Mouse (Mus musculus) large intestine, adult 2 months (tissue): ENCODE measurements around the gene Ugt1a6a. TPM values are rescaled to one million over a fixed set of nuclear protein-coding genes. Genes with fewer than 3 reads are reported as not detected.
"Not testable (repeated sequence)": the region's sequence is repeated elsewhere in the genome, so short reads cannot be mapped to it uniquely, and the experiment has no call there.

ENCODE experiments used
- DNase-seq: peaks from one replicate; pipeline ENCODE4 v3.0.0-alpha.2; 2012; ENCODE audit warnings: low read depth, low spot score
- WGBS: fragments of 180-500 bp; shearing (Covaris S2); methylation state at CpG from one replicate; pipeline ENCODE4 v1.1.7; 2018; 5-methylcytosine and 5-hydroxymethylcytosine counted together
- polyA plus RNA-seq: library from polyadenylated mRNA; depleted of rRNA; stranded (reverse); fragments of >200 nt; gene quantifications from 2 replicates; pipeline ENCODE4 v1.2.3, GENCODE M21; 2012

The Ugt1a6a gene
- polyA plus RNA-seq, 1 experiment, result 3.0 TPM

DNA sequence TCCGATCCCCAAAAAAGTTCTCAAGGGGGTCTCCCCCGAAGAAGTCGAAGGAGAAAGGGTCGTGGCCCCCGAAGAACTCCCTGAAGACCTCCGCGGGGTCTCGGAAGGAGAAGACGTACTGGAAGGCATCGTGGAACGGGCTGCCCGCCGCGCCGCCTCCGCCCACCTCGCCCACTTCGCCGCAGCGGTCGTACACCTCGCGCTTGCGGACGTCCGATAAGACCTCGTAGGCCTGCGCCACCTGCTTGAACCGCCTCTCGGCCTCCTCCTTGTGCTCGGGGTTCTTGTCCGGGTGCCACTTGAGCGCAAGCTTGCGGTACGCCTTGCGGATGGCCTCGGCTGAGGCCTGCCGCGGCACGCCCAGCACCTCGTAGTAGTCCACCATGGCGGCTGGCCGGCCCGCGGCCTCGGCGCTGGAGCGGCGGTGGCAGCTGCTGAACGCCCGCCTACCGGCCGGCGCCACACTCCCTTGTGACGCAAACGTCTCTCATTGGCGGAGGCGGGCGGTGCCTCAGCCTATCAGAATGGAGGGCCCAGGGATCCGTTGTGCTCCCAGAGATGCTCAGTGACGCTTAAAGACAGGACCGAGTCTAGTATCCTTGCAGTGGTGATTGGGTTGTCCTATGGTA is 70.8 kb downstream of the Ugt1a6a start, which contains the start of gene Dnajb3:
TSS of gene Dnajb3 (minus strand) at position 489 of the 629 bp plus-strand sequence.
- DNase-seq, result no peak
- WGBS, result 50% methylated on average over 62 of the region's 62 CpGs

DNA sequence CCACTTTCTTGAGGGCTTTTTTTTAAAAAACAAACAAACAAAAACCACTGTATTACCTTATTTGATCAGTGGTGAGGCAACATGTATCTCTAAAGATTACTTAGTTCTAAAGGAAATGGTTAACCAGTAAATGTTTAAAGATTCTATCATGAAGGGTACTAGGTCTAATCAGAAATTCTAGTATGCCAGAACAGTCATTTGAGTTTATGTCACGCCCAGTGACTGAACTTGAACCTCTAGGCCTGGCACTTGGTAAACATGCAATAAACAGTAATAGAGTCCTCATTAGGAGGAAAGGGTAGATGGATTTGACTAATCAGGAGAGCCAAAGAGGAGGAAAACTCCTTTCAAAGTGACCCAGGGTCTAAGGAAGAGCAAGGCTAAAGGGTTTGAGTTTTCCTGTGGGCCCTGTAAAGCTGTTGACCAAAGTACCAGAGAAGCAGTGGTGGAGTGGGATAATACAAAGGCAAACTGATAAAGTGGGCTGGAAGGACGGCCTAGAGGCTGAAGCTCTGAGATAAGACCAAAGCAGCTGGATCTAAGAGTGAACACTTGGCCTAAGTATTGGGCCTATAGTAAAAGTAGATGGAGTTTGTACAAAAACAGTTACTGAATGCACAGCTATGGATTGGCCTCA is 72.4 kb downstream of the Ugt1a6a start:
- no peak for DNase-seq
- 40% methylated on average over 2 of the region's 2 CpGs for WGBS

- DNase-seq, result peak; percentile 98
- WGBS, result 46% methylated on average over 8 of the region's 8 CpGs
Observed at GRCm38 (mm10) chr1:88211812-88212211, 77.2 kb downstream of the Ugt1a6a start, which contains the start of gene Ugt1a1. Ugt1a1 (plus strand) TSS chr1:88211959.

- DNase-seq, result no peak
- 48% methylated on average over 8 of the region's 8 CpGs for WGBS
Observed at GRCm38 (mm10) chr1:88212341-88213045, 77.9 kb downstream of the Ugt1a6a start.

DNA sequence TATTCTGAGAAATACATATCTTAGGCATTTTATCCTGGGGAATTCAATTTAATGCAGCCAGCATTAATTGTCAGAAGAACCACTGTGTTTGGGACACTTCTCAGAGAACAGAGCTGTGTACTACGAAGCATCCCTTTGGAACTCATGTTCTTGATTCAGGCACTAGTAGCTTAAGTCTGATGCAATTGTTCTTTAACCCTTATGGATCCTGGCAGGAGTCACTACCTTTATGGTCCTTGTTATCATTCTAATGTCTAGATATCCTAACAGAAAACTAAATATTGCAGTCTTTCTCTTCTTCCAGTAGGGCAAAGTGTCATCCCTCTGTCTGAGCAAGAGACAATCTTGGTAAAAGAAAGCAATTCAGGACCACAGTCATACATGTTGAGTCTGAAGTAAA is 78.5 kb downstream of the Ugt1a6a start:
- 59% methylated on average over 1 of the region's 1 CpGs for WGBS
- no peak for DNase-seq

GRCm38 (mm10) chr1:88213766-88214461 is 79.3 kb downstream of the Ugt1a6a start:
- WGBS, result 42% methylated on average over 2 of the region's 2 CpGs
- DNase-seq, result peak; percentile 100

- DNase-seq, result no peak
- WGBS, result 69% methylated on average over 2 of the region's 2 CpGs
Observed at GRCm38 (mm10) chr1:88214462-88214952, 79.9 kb downstream of the Ugt1a6a start.

GRCm38 (mm10) chr1:88215466-88216380 is 81.1 kb downstream of the Ugt1a6a start:
- 71% methylated on average over 10 of the region's 10 CpGs for WGBS
- no peak for DNase-seq

- 69% methylated on average over 2 of the region's 2 CpGs for WGBS
- DNase-seq, result no peak
Observed at GRCm38 (mm10) chr1:88216551-88216950, 81.9 kb downstream of the Ugt1a6a start.

GRCm38 (mm10) chr1:88217144-88217543 is 82.5 kb downstream of the Ugt1a6a start:
- WGBS, result 68% methylated on average over 2 of the region's 2 CpGs
- DNase-seq, result no peak

GRCm38 (mm10) chr1:88217576-88217975 is 83.0 kb downstream of the Ugt1a6a start:
- DNase-seq, result no peak
- WGBS, result 36% methylated on average over 3 of the region's 3 CpGs

DNA sequence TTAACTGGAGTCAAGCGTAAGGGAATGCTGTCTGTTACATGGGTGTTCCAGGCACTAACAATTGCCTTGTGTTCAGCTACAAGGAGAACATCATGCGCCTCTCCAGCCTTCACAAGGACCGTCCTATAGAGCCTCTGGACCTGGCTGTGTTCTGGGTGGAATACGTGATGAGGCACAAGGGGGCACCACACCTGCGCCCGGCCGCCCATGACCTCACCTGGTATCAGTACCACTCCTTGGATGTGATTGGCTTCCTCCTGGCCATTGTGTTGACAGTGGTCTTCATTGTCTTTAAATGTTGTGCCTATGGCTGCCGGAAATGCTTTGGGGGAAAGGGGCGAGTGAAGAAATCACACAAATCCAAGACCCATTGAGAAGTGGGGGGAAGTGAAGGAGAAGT is 83.4 kb downstream of the Ugt1a6a start:
- no peak for DNase-seq
- whole genome bisulfite sequencing, result 78% methylated on average over 9 of the region's 9 CpGs

GRCm38 (mm10) chr1:88218591-88218990 is 84.0 kb downstream of the Ugt1a6a start:
- 51% methylated on average over 4 of the region's 4 CpGs for WGBS
- no peak for DNase-seq

- 18% methylated on average over 1 of the region's 1 CpGs for WGBS
- no peak for DNase-seq
Observed at GRCm38 (mm10) chr1:88219054-88219453, 84.4 kb downstream of the Ugt1a6a start.

DNA sequence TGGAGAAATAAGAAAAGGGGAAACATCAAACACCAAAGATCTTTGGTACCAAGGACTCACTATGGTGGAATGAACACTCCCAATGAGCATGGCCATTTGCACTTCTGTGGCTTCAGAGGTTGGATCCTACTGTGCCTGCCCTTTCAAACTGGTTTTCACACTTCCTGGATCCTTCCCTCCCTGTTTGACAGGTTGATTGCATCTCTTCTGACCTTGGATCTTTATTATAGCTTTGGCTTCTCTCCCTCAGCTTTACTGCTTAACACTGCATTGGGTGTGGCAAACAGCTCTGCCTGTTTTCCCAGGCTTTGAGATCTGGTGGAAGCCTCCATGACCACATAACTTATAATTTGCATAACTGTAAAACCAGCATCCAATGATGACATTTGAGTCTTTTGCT is 85.7 kb downstream of the Ugt1a6a start:
- peak; percentile 100 for DNase-seq

GRCm38 (mm10) chr1:88222216-88222615 is 87.6 kb downstream of the Ugt1a6a start:
- DNase-seq, result no peak
- WGBS, result 63% methylated on average over 2 of the region's 2 CpGs

DNA sequence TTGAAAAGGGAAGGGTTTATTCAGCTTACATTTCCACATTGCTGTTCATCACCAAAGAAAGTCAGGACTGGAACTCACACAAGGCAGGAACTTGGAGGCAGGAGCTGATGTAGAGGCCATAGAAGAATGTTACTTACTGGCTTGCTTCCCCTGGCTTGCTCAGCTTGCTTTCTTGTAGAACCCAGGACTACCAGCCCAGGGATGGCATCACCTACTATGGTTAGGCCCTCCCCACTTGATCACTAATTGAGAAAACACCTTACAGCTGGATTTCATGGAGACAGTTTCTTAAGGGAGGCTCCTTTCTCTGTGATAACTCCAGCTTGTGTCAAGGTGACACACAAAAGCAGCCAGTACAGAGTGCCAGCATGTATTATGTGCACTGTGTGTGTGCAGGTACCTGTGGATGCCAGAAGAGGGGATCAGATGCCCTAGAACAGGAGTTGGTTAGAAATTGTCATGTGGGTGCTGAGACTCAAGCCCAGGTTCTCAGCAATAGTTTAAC is 88.5 kb downstream of the Ugt1a6a start:
- DNase-seq, result not testable (repeated sequence)

GRCm38 (mm10) chr1:88223591-88223990 is 89.0 kb downstream of the Ugt1a6a start:
- WGBS, result 57% methylated on average over 1 of the region's 1 CpGs
- no peak for DNase-seq
